Mouse (Mus musculus): ENCODE results near the gene Ybx1. TPM values are rescaled to one million over a fixed set of nuclear protein-coding genes. Genes with fewer than 3 reads are reported as not detected.

Ybx1 gene
- polyA plus RNA-seq, 1 experiment from 2014 or later: 950 TPM

GRCm38 (mm10) chr4:119263459-119263858, 30.9 kb downstream of the Ybx1 start:
- Histone ChIP-seq H3K4me1 (no peaks in the 10 kb centered on the region), H3K36me3 (0 out of 2 replicates have a peak, but pooled peaks cover 2% of the 10 kb centered on the region), H3K27ac (replicated peaks) (no peak overlapping the region), H3K9me3 (no peaks in the 10 kb centered on the region), H3K4me3 (no peak overlapping the region), H3K4me2 (replicated peaks) (no peak overlapping the region), H3K9ac (replicated peaks) (no peak overlapping the region), H3K27me3 (no peaks in the 10 kb centered on the region)
- 78% methylated on average over 3 of the region's 3 CpGs for WGBS
- no peak for ATAC-seq (replicated peaks)

- H3K9me3 ChIP-seq: no peaks in the 10 kb centered on the region
- no peak for ATAC-seq (replicated peaks)
- H3K27me3 ChIP-seq: no peaks in the 10 kb centered on the region
- WGBS: 93% methylated on average over 5 of the region's 5 CpGs
- no peak overlapping the region for H3K9ac ChIP-seq (replicated peaks)
- no peaks in the 10 kb centered on the region for H3K36me3 ChIP-seq
- no peaks in the 10 kb centered on the region for H3K4me1 ChIP-seq
- H3K4me3 ChIP-seq: no peak overlapping the region
- no peak overlapping the region for H3K4me2 ChIP-seq (replicated peaks)
- no peak overlapping the region for H3K27ac ChIP-seq (replicated peaks)
Observed at GRCm38 (mm10) chr4:119262483-119262882, 31.9 kb downstream of the Ybx1 start.

- H3K9ac ChIP-seq (replicated peaks): no peak overlapping the region
- no peak overlapping the region for H3K27ac ChIP-seq (replicated peaks)
- WGBS: 69% methylated on average over 7 of the region's 7 CpGs
- H3K4me3 ChIP-seq: no peak overlapping the region
- ATAC-seq (replicated peaks): no peak
- no peaks in the 10 kb centered on the region for H3K4me1 ChIP-seq
- H3K4me2 ChIP-seq (replicated peaks): no peak overlapping the region
- no peaks in the 10 kb centered on the region for H3K36me3 ChIP-seq
- H3K9me3 ChIP-seq: no peaks in the 10 kb centered on the region
- H3K27me3 ChIP-seq: no peaks in the 10 kb centered on the region
Observed at GRCm38 (mm10) chr4:119261087-119261713, 33.2 kb downstream of the Ybx1 start.

DNA sequence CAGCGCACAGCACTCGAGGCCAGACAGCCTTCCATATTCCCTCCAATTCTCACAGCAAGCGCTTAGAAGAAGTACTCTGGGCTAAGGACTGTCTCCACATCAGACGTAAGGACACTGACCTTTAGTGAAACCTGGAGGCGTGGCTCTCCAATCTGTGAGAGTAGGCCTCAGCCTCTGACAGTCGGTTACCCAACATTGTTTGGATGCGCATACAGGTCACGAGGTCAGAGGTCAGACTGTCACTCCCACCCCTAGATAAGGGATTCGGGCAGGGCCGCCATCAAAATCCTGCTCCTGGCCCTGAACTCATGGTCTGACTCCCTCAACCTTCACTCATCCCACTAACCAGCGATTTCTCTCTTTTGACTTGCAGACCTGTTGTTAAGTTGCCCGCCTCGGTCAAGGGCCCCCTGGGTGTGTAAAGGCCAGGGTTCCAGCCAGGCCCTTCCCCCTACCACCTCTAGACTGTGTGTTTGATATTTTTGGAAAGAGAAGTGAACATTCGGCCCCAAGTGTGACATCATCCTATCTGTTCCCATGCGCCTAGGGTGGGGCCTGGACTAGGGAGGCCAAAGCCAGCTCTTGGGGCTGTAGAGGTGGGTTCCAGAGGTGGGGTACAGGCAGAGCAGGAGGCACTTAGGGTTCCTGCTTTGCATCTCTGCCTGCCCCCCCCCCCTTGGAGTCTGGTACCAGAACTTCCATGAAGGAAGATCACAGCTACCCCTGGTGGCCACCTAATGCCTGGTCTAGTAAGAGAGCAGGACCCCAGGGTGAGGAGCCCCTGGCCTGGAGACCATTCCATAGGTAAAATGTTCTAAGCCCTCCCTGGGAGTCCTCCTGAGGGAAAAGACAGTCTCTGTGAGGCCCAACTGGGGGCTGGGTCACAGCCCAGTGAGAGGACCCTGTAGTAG, 34.8 kb downstream of the Ybx1 start:
- H3K4me1 ChIP-seq: peaks cover 7% of the 10 kb centered on the region
- H3K4me2 ChIP-seq (replicated peaks): no peak overlapping the region
- H3K27me3 ChIP-seq: no peaks in the 10 kb centered on the region
- WGBS: 88% methylated on average over 15 of the region's 15 CpGs
- H3K9ac ChIP-seq (replicated peaks): no peak overlapping the region
- ATAC-seq (replicated peaks): no peak
- no peak overlapping the region for H3K4me3 ChIP-seq
- no peaks in the 10 kb centered on the region for H3K36me3 ChIP-seq
- no peak overlapping the region for H3K27ac ChIP-seq (replicated peaks)
- H3K9me3 ChIP-seq: no peaks in the 10 kb centered on the region

DNA sequence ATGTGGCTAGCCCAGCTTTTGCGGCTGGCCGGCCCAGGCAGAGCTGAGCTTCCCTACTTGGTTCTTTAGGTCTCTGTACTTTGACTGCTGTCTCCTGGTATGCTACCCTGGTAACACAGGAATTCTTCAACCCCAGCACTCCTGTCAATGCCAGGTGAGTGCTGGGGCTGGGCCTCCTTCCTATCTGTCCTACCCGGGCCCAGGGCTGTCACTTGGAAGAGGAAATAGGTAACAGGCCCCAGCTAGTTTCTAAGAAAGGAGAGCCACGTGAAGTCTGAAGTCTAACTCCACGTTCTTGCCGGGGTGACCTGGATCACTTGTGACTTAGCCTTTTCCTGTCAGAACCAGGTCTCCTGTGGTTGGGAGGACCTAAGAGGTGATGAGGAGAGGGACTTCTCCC, 37.3 kb downstream of the Ybx1 start:
- Histone ChIP-seq H3K36me3 (no peaks in the 10 kb centered on the region), H3K4me2 (replicated peaks) (no peak overlapping the region), H3K27me3 (no peaks in the 10 kb centered on the region), H3K9me3 (no peaks in the 10 kb centered on the region), H3K4me3 (no peak overlapping the region), H3K9ac (replicated peaks) (no peak overlapping the region), H3K4me1 (peaks cover 18% of the 10 kb centered on the region), H3K27ac (replicated peaks) (no peak overlapping the region)
- ATAC-seq (replicated peaks): no peak
- WGBS: 86% methylated on average over 6 of the region's 6 CpGs

- no peak for ATAC-seq (replicated peaks)
- 68% methylated on average over 12 of the region's 12 CpGs for WGBS
- Histone ChIP-seq H3K36me3 (no peaks in the 10 kb centered on the region), H3K4me1 (peaks cover 18% of the 10 kb centered on the region), H3K9ac (replicated peaks) (no peak within 1 kb of the TSS), H3K27me3 (no peaks in the 10 kb centered on the region), H3K9me3 (no peaks in the 10 kb centered on the region), H3K27ac (replicated peaks) (peak within 1 kb of the TSS; percentile 76), H3K4me2 (replicated peaks) (no peak within 1 kb of the TSS; the same call in 1 of the 2 replicates), H3K4me3 (no peak within 1 kb of the TSS)
Observed at GRCm38 (mm10) chr4:119255351-119255750, 39.1 kb downstream of the Ybx1 start, which contains the start of gene Cldn19. Gene Cldn19 (plus strand): TSS chr4:119255414.

- H3K27ac ChIP-seq (replicated peaks): peak overlapping the region; percentile 76
- H3K9me3 ChIP-seq: no peaks in the 10 kb centered on the region
- peak; percentile 78 for ATAC-seq (replicated peaks)
- peaks cover 18% of the 10 kb centered on the region for H3K4me1 ChIP-seq
- H3K4me3 ChIP-seq: no peak overlapping the region
- no peaks in the 10 kb centered on the region for H3K36me3 ChIP-seq
- H3K27me3 ChIP-seq: no peaks in the 10 kb centered on the region
- 14% methylated on average over 9 of the region's 9 CpGs for WGBS
- no peak overlapping the region; the same call in 1 of the 2 replicates for H3K4me2 ChIP-seq (replicated peaks)
- H3K9ac ChIP-seq (replicated peaks): 0 out of 2 replicates have a peak overlapping the region, but pooled peaks have one; percentile 30
Observed at GRCm38 (mm10) chr4:119254012-119254618, 40.3 kb downstream of the Ybx1 start.

GRCm38 (mm10) chr4:119252025-119252808, 42.2 kb downstream of the Ybx1 start:
- 78% methylated on average over 7 of the region's 7 CpGs for WGBS
- no peak for ATAC-seq (replicated peaks)
- no peak overlapping the region for H3K9ac ChIP-seq (replicated peaks)
- H3K4me3 ChIP-seq: no peak overlapping the region
- H3K9me3 ChIP-seq: no peaks in the 10 kb centered on the region
- no peaks in the 10 kb centered on the region for H3K27me3 ChIP-seq
- peaks cover 27% of the 10 kb centered on the region for H3K4me1 ChIP-seq
- H3K27ac ChIP-seq (replicated peaks): no peak overlapping the region
- peaks cover 5% of the 10 kb centered on the region; the same call in 1 of the 2 replicates for H3K36me3 ChIP-seq
- H3K4me2 ChIP-seq (replicated peaks): no peak overlapping the region

DNA sequence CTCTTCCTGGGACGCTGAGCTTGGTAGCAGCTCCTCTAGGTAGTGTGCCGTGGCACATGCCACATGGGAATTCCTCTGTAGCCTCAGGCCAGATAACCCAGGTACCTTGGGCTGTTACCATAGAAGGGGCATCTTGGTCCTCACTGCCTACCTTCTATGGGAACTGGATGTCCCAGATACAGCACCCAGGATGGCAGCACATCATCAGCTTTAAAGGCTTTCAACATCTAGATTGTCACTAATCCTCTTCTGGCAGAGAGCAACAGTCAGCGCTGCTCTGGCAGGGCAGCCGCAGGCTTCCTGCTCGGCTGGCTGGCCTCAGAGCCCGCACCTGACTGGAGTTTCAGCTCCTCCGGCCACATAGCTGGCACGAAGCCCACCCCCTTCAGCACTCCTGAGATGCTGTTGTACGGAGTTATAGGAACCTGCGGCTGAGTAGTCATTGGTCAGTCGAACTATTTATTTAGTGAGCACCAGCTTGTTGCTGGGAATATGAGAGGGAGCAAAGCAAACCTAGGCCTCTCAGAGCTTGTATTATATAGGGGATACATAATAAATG, 45.9 kb downstream of the Ybx1 start:
- Histone ChIP-seq H3K27ac (replicated peaks) (0 out of 2 replicates have a peak overlapping the region, but pooled peaks have one; percentile 27), H3K4me2 (replicated peaks) (no peak overlapping the region), H3K27me3 (no peaks in the 10 kb centered on the region), H3K4me3 (no peak overlapping the region), H3K9me3 (no peaks in the 10 kb centered on the region), H3K36me3 (peaks cover 14% of the 10 kb centered on the region; the same call in 1 of the 2 replicates), H3K9ac (replicated peaks) (no peak overlapping the region), H3K4me1 (peaks cover 31% of the 10 kb centered on the region)
- ATAC-seq (replicated peaks): no peak
- WGBS: 77% methylated on average over 11 of the region's 11 CpGs

DNA sequence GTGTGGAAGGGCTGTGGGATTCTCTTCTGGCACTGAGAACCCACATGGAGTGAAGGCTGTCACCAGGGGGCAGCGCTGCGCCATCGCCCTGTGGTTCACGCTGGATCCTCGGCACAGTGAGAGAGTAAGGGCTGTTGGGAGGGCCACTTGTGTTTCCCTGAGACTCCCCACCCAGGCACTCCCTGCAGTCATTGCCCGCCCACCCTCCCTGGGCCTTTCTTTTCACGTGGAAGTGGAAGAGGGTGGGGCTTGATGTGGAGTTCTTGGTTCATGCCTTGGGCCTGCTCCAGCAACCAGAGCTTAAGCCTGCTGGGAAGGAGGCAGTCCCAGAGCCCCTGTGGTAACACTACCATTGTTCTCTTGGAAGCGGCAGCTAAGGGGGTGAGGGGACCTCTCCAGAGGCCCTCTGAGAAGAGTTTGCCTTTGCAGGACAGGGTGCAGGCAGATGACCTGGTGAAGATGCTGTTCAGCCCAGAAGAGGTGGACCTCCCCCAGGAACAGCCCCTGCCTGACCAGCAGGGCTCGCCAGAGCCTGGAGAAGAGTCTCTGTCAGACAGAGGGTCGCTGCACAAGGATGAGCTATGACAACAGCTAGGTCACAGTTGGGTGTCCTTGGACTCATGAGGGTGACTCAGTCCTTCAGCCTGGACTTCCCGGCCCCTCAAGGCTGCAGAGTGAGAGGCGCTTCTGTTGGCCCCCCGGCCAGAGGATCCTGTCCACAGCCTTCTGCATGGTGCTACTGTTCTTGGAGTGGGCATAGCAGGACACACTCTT, 46.8 kb downstream of the Ybx1 start:
- peaks cover 31% of the 10 kb centered on the region for H3K4me1 ChIP-seq
- WGBS: 25% methylated on average over 13 of the region's 13 CpGs
- H3K9me3 ChIP-seq: no peaks in the 10 kb centered on the region
- no peak overlapping the region for H3K9ac ChIP-seq (replicated peaks)
- H3K27ac ChIP-seq (replicated peaks): peak overlapping the region; percentile 25; the same call in 1 of the 2 replicates
- no peak overlapping the region for H3K4me3 ChIP-seq
- H3K27me3 ChIP-seq: no peaks in the 10 kb centered on the region
- peak; percentile 72 for ATAC-seq (replicated peaks)
- peaks cover 16% of the 10 kb centered on the region; the same call in 1 of the 2 replicates for H3K36me3 ChIP-seq
- H3K4me2 ChIP-seq (replicated peaks): no peak overlapping the region

Data from forebrain, embryonic 15.5 days (tissue).